Mouse (Mus musculus): ENCODE data around the gene Unc13a.

The Unc13a gene

DNA sequence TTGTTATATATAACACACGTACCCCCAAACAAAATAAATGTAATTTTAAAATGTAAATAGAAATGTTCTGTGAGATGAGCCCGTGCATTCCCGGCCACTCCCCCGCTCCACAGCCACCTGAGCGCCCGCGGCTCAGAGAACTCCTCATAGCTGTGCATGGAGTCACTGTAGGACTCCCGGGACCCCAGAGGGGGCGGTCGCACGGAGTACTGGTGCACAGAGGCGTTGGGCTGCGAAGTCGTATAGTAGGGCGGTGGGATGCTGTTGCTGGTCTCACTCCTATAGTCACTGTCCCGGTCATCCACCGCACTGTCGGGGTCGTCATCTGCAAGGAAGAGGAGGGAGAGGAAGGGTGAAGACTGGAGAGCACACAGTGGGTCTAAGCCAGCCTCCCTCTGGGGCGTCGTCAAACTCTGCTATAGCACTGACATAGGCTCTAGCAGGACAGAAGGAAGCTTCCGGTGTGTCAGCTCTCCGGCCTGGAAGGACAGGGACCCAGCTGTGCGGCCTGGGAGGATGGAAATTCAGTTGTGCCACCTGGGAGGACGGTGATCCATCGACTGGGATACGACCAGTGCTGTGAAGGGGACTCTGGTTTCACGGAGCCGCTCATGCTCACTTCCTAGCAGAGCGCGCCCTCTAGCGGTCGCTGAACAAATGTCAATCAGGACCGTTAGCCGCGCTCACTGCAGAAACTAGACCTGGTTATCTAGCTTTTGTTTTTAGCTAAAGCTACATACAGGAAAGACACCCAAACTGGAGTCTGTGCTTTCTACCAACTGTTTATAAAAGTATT lies 11.0 kb downstream of the Unc13a start:
- peak; percentile 85 for DNase-seq

DNA sequence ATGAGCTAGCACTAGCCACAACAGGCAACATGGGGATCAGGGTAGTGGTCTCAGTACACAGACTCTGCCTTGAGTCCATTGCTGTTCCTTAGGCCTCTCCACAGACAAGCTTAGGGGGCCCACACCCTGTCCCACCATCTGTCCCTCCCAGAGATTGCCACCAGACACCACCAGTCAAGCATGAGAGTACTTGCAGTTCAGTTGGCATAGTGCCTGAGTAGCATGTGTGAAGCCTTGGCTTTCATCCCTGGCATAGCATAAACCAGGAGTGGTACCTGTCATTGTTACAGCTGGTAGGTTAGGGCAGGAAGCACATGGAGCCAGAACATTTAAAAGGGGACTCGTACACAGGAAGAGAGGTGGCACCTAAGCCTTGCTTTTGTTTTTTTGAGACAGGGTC lies 11.8 kb downstream of the Unc13a start:
- no peak for DNase-seq

DNA sequence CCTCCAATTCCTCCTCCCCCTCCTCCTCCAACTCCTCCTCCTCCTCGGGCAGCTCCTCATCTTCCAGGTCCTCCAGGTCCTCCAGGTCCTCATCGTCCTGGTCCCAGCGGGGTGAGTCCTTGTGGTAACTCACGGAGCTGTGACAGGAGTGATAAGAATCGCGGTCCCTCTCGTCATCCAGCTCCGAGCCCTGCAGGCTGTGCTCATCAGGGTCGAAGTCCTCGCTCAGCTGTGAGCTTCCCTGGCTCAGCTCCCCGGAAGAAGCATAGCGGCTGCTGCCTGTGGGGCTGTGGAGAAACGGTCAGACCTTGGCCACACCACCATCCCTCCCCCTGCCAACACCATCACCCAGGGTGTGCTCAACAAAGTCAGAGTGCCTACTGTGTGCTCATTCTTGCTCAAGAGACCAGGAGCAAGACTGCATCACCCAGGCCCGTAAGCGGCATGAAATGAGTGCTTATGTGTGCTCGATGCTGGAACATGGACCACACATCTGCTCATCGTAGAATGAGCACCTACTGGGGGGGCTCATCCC lies 13.0 kb downstream of the Unc13a start:
- no peak for DNase-seq

- DNase-seq, result no peak
Observed at GRCm38 (mm10) chr8:71657816-71658215, 13.7 kb downstream of the Unc13a start.

DNA sequence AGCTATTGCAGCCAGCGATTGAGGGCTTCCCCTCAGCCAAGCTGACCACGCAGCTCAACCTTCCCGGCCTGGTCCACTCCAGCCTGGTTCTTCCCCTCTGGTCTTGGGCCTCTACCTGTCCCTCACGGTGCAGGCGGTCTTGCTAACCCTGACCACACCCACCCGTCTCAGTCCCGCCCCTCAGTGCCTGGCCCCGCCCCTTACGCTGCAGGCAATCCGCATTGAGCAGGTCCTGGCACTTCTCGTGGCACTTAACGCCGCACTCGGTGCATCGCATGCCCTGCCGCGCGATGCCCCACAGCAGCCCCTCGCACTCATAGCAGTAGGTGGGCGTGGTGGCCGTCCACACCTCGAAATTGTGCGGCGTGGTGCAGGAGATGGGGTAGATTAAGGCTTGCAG lies 17.0 kb downstream of the Unc13a start:
- peak; percentile 43 for DNase-seq

DNA sequence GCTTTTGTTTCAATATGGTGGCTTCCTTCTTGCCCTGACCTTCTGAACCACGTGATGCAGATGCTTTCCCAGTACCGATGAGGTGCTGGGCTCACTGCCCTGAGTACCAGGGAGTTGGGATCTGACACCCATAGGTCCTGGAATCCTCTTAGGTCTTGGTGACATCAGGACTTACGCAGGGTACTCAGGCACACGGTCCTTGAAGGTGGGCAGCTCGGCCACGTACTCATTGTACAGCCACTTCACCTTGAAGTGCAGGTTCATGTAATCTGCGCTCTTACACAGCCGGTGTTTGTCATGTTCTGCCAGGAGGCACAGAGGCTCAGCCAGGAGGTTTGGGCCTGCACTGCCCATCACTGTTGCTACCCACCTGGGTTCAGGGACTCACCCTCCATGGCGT lies 26.0 kb downstream of the Unc13a start:
- no peak for DNase-seq

GRCm38 (mm10) chr8:71639318-71639717 lies 32.2 kb downstream of the Unc13a start:
- DNase-seq, result no peak

- DNase-seq, result no peak
Observed at GRCm38 (mm10) chr8:71638321-71638720, 33.2 kb downstream of the Unc13a start.

- no peak for DNase-seq
Observed at GRCm38 (mm10) chr8:71637149-71638095, 34.1 kb downstream of the Unc13a start.

GRCm38 (mm10) chr8:71633981-71634667 lies 37.4 kb downstream of the Unc13a start:
- DNase-seq, result peak; percentile 86

GRCm38 (mm10) chr8:71633164-71633563 lies 38.4 kb downstream of the Unc13a start:
- peak; percentile 90 for DNase-seq

GRCm38 (mm10) chr8:71631897-71632296 lies 39.7 kb downstream of the Unc13a start:
- no peak for DNase-seq

GRCm38 (mm10) chr8:71630761-71631160 lies 40.8 kb downstream of the Unc13a start:
- DNase-seq, result no peak

DNA sequence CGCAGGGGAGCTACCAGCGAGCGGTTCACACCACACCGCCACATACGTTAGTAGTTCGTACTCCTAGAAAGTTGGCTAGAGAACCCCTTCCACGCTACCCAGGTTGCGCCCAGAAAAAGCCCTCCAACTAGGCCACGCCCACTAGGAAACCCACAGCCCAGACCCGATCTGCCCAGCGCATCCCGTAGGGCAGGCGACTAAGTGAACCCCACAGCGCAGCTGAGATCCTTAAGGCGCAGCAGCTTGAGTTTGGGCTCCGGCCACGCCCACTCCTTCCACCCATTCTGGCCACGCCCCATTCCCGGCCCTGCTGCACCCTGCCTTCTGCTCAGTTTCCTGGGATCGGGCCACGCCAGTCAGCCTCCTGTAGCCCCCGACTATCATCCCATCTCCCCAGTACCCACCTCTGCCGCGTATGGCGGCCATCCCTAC lies 41.8 kb downstream of the Unc13a start:
- DNase-seq, result peak; percentile 70

- peak; percentile 94 for DNase-seq
Observed at GRCm38 (mm10) chr8:71629096-71629697, 42.4 kb downstream of the Unc13a start.

DNA sequence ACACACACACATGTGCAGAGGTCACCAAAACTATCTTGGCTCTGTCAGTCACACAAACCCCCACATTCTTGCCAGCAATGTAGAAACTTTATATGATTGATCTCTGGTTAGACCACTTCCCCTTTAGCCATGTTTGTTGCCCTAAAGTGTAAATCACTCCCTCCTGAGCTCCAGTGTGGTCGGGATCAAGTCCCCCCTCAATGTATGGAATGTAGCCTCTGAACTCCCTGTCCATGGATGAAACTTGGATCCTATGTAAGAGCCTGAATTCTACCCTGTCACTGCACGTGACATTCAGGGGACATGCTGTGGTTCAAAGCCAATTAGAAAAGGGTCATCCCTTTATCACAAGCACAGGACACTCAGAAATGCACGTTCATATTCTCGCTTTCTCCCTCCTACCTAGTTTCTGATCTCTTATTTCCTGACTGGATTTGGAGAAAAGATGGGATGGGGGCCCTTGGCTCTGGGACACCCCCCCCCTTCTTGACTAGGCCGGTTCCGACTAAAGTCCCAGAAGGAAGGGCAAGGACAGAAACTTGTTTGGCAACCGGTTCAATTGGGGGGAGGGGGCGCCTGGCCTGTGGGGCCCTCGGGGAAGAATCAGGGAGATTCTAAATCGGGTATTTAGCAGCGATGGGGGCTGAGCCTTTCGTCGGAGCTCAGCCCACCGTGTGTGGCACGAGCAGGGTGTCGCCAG lies 43.0 kb downstream of the Unc13a start:
- DNase-seq, result no peak

DNA sequence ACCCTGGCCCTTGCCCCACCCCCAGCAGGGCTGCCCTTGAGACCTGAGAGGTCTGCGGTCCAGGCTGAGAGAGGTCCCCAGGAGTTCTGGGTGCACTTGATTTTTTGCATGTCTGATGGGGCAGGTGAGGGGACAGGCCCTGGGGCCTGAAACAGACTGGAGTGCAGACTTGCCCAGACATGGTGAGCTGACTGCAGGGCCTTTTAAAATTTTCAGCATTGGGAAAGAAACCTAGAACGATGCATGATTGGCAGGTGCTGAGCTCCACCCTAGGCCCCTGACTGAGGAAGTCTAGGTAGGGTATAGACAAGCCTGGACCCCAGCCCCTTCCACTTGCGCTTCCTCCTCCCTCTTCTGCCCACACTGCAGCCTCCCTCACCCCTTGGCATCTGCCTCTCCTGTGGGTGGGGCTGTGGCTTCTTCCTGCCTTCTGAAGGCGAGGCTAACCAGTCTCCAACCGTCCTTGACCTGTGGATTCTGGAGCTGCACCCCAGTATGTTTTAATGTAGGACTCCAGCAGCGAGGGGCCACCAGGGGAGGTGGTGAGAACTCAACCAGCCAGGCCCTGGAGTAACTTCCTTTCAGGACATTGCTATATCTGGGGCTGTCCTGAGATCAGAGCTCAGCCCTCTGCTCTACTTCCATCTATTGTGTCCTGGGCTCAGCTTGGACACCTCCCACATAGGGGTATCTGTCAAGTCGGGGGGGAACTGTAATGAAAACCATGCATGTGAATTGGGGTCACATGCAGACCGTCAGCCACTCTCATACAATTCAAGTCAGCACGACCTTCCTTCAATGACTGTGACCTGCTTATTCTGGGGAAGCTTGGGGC lies 44.1 kb downstream of the Unc13a start:
- peak; percentile 23 for DNase-seq

DNA sequence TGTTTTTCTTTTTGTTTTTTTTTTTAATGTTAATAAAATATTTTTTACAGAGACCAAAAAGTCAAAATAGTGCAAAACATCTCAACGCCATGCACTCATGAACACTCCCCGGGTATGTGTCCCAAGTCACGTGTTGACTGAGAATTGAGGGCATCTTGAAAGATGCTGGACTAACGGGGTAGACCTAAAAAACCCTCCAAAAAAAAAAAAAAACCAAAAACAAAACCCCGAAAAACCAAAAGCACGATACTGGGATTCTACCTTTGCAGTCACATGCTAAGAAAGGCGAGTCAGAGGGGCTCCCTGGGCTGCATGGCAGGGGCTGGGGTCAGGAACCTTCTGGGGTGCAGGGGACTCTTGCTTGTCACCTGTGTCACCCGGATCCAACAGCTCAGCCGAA lies 44.8 kb downstream of the Unc13a start:
- no peak for DNase-seq

DNA sequence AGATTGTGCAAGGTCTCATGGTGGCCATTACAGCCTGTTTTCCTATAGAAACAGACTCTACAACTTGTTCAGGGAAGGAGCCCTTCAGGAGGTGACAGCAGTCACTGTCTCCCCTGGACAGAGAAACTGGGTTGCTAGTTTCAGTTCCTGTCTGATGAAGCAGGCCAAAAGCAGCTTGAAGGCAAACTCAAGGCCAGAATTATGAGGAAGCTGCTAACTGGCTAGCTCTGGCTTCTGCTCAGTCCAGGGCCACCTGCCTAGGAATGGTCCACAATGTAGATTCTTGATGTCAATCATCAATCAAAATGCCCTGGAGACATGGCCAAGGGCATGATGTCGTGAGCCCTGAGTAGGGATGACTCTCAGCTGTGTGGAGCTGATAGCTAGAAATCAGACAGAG lies 46.5 kb downstream of the Unc13a start:
- no peak for DNase-seq

DNA sequence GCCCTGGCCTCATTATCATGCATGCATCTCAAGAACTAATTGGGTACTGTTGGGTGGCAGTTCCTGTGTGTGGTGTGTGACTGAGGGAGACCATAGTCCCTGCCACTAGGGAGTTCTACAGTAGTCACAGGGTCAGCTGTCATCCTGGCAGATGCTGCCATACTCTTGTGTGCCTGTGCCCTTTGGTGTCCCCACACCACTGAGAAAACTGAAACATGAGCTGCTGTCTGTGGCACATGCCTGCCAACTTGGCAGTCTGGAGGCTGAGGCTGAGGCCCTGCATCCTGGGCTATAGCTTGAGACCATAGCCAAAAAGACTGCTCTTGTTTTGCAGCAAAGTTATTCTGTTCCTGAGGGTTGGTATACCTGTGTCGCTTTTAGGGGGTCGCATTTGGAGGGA lies 51.8 kb downstream of the Unc13a start:
- no peak for DNase-seq

GRCm38 (mm10) chr8:71613418-71613817 lies 58.1 kb downstream of the Unc13a start:
- no peak for DNase-seq

Data from thymus, postnatal 14 days (tissue).